Mouse (Mus musculus): ENCODE results near the gene Gm17334. TPM values are rescaled to one million over a fixed set of nuclear protein-coding genes. Genes with fewer than 3 reads are reported as not detected.

Gene Gm17334
- polyA plus RNA-seq, 1 experiment from 2014 or later, result not detected

GRCm38 (mm10) chr11:53749716-53750352, 23.2 kb downstream of the Gm17334 start:
- no peak for ATAC-seq (ENCODE audit: low FRiP score, low read depth)
- no peak overlapping the region for H3K4me3 ChIP-seq
- 42% methylated on average over 5 of the region's 5 CpGs for WGBS
- no peak overlapping the region for H3K9ac ChIP-seq (replicated peaks)
- no peak overlapping the region for H3K27ac ChIP-seq (replicated peaks)
- no peaks in the 10 kb centered on the region for H3K4me1 ChIP-seq
- no peaks in the 10 kb centered on the region for H3K9me3 ChIP-seq
- 0 out of 2 replicates have a peak, but pooled peaks cover 5% of the 10 kb centered on the region for H3K27me3 ChIP-seq
- H3K4me2 ChIP-seq (replicated peaks), result no peak overlapping the region
- no peaks in the 10 kb centered on the region for H3K36me3 ChIP-seq

GRCm38 (mm10) chr11:53749306-53749705, 23.7 kb downstream of the Gm17334 start:
- no peaks in the 10 kb centered on the region for H3K36me3 ChIP-seq
- 73% methylated on average over 4 of the region's 4 CpGs for WGBS
- ATAC-seq (ENCODE audit: low FRiP score, low read depth), result no peak
- H3K27me3 ChIP-seq, result 0 out of 2 replicates have a peak, but pooled peaks cover 5% of the 10 kb centered on the region
- H3K9ac ChIP-seq (replicated peaks), result no peak overlapping the region
- H3K9me3 ChIP-seq, result no peaks in the 10 kb centered on the region
- H3K4me3 ChIP-seq, result no peak overlapping the region
- no peak overlapping the region for H3K27ac ChIP-seq (replicated peaks)
- no peaks in the 10 kb centered on the region for H3K4me1 ChIP-seq
- H3K4me2 ChIP-seq (replicated peaks), result no peak overlapping the region

GRCm38 (mm10) chr11:53748614-53749013, 24.4 kb downstream of the Gm17334 start:
- H3K27ac ChIP-seq (replicated peaks), result no peak overlapping the region
- 0 out of 2 replicates have a peak, but pooled peaks cover 5% of the 10 kb centered on the region for H3K27me3 ChIP-seq
- no peaks in the 10 kb centered on the region for H3K36me3 ChIP-seq
- H3K9ac ChIP-seq (replicated peaks), result no peak overlapping the region
- ATAC-seq (ENCODE audit: low FRiP score, low read depth), result no peak
- no peaks in the 10 kb centered on the region for H3K4me1 ChIP-seq
- no peak overlapping the region for H3K4me3 ChIP-seq
- WGBS, result 84% methylated on average over 6 of the region's 6 CpGs
- H3K9me3 ChIP-seq, result no peaks in the 10 kb centered on the region
- H3K4me2 ChIP-seq (replicated peaks), result no peak overlapping the region

GRCm38 (mm10) chr11:53747985-53748384, 25.0 kb downstream of the Gm17334 start:
- ATAC-seq (ENCODE audit: low FRiP score, low read depth), result no peak
- Histone ChIP-seq H3K27me3 (0 out of 2 replicates have a peak, but pooled peaks cover 5% of the 10 kb centered on the region), H3K27ac (replicated peaks) (no peak overlapping the region), H3K4me2 (replicated peaks) (no peak overlapping the region), H3K9ac (replicated peaks) (no peak overlapping the region), H3K4me1 (no peaks in the 10 kb centered on the region), H3K4me3 (no peak overlapping the region), H3K9me3 (no peaks in the 10 kb centered on the region), H3K36me3 (no peaks in the 10 kb centered on the region)
- WGBS, result 95% methylated on average over 9 of the region's 9 CpGs

GRCm38 (mm10) chr11:53745260-53745659, 27.7 kb downstream of the Gm17334 start:
- H3K36me3 ChIP-seq, result no peaks in the 10 kb centered on the region
- no peak for ATAC-seq (ENCODE audit: low FRiP score, low read depth)
- no peak overlapping the region for H3K9ac ChIP-seq (replicated peaks)
- no peak overlapping the region for H3K4me3 ChIP-seq
- H3K27me3 ChIP-seq, result 0 out of 2 replicates have a peak, but pooled peaks cover 5% of the 10 kb centered on the region
- H3K9me3 ChIP-seq, result no peaks in the 10 kb centered on the region
- H3K4me2 ChIP-seq (replicated peaks), result no peak overlapping the region
- no peaks in the 10 kb centered on the region for H3K4me1 ChIP-seq
- no peak overlapping the region for H3K27ac ChIP-seq (replicated peaks)
- 93% methylated on average over 2 of the region's 2 CpGs for WGBS

GRCm38 (mm10) chr11:53742353-53742752, 30.6 kb downstream of the Gm17334 start:
- Histone ChIP-seq H3K27me3 (no peaks in the 10 kb centered on the region), H3K4me1 (no peaks in the 10 kb centered on the region), H3K9me3 (no peaks in the 10 kb centered on the region), H3K27ac (replicated peaks) (no peak overlapping the region), H3K36me3 (no peaks in the 10 kb centered on the region), H3K4me2 (replicated peaks) (no peak overlapping the region), H3K4me3 (no peak overlapping the region), H3K9ac (replicated peaks) (no peak overlapping the region)
- ATAC-seq (ENCODE audit: low FRiP score, low read depth), result no peak
- 10% methylated on average over 5 of the region's 5 CpGs for WGBS

GRCm38 (mm10) chr11:53737573-53737946, 35.4 kb downstream of the Gm17334 start:
- H3K4me3 ChIP-seq, result no peak overlapping the region
- 36% methylated on average over 6 of the region's 6 CpGs for WGBS
- no peak for ATAC-seq (ENCODE audit: low FRiP score, low read depth)

GRCm38 (mm10) chr11:53736771-53737572, 36.0 kb downstream of the Gm17334 start:
- ATAC-seq (ENCODE audit: low FRiP score, low read depth), result no peak; the same call in 1 of the 2 replicates
- no peak overlapping the region for H3K9ac ChIP-seq (replicated peaks)
- no peak overlapping the region for H3K27ac ChIP-seq (replicated peaks)
- H3K9me3 ChIP-seq, result no peaks in the 10 kb centered on the region
- H3K36me3 ChIP-seq, result no peaks in the 10 kb centered on the region
- no peaks in the 10 kb centered on the region for H3K4me1 ChIP-seq
- 51% methylated on average over 14 of the region's 14 CpGs for WGBS
- H3K4me2 ChIP-seq (replicated peaks), result no peak overlapping the region
- no peak overlapping the region for H3K4me3 ChIP-seq
- no peaks in the 10 kb centered on the region for H3K27me3 ChIP-seq

More at GRCm38 (mm10) chr11:53737573-53737946, 35.4 kb downstream of the Gm17334 start:
- no peak overlapping the region for H3K4me2 ChIP-seq (replicated peaks)
- H3K4me1 ChIP-seq, result no peaks in the 10 kb centered on the region
- no peak overlapping the region for H3K27ac ChIP-seq (replicated peaks)
- no peaks in the 10 kb centered on the region for H3K9me3 ChIP-seq
- H3K27me3 ChIP-seq, result no peaks in the 10 kb centered on the region
- no peaks in the 10 kb centered on the region for H3K36me3 ChIP-seq
- no peak overlapping the region for H3K9ac ChIP-seq (replicated peaks)

- peak; percentile 78 for ATAC-seq (ENCODE audit: low FRiP score, low read depth)
- WGBS, result 24% methylated on average over 17 of the region's 17 CpGs
- H3K9ac ChIP-seq (replicated peaks), result no peak overlapping the region
Measured at GRCm38 (mm10) chr11:53735682-53736245, 37.2 kb downstream of the Gm17334 start.

GRCm38 (mm10) chr11:53734970-53735681, 37.9 kb downstream of the Gm17334 start:
- Histone ChIP-seq H3K27me3 (no peaks in the 10 kb centered on the region), H3K36me3 (no peaks in the 10 kb centered on the region), H3K9ac (replicated peaks) (no peak overlapping the region), H3K4me2 (replicated peaks) (no peak overlapping the region), H3K9me3 (no peaks in the 10 kb centered on the region), H3K4me1 (no peaks in the 10 kb centered on the region), H3K4me3 (no peak overlapping the region), H3K27ac (replicated peaks) (no peak overlapping the region)
- WGBS, result 73% methylated on average over 18 of the region's 18 CpGs
- ATAC-seq (ENCODE audit: low FRiP score, low read depth), result no peak

More at GRCm38 (mm10) chr11:53735682-53736245, 37.2 kb downstream of the Gm17334 start:
- Histone ChIP-seq H3K27me3 (no peaks in the 10 kb centered on the region), H3K4me2 (replicated peaks) (peak overlapping the region; percentile 47), H3K4me3 (0 out of 2 replicates have a peak overlapping the region, but pooled peaks have one; percentile 18), H3K27ac (replicated peaks) (no peak overlapping the region), H3K36me3 (no peaks in the 10 kb centered on the region), H3K9me3 (no peaks in the 10 kb centered on the region), H3K4me1 (no peaks in the 10 kb centered on the region)

GRCm38 (mm10) chr11:53734431-53734830, 38.6 kb downstream of the Gm17334 start:
- H3K4me3 ChIP-seq, result no peak overlapping the region
- H3K27ac ChIP-seq (replicated peaks), result no peak overlapping the region
- ATAC-seq (ENCODE audit: low FRiP score, low read depth), result no peak
- H3K9ac ChIP-seq (replicated peaks), result no peak overlapping the region
- no peaks in the 10 kb centered on the region for H3K27me3 ChIP-seq
- 77% methylated on average over 2 of the region's 2 CpGs for WGBS
- no peak overlapping the region for H3K4me2 ChIP-seq (replicated peaks)
- no peaks in the 10 kb centered on the region for H3K9me3 ChIP-seq
- H3K4me1 ChIP-seq, result no peaks in the 10 kb centered on the region
- no peaks in the 10 kb centered on the region for H3K36me3 ChIP-seq

Data from midbrain, embryonic 12.5 days (tissue).